Mouse (Mus musculus) neural tube, embryonic 13.5 days (tissue): ENCODE measurements around the gene Gm26897. TPM values are rescaled to one million over a fixed set of nuclear protein-coding genes. Genes with fewer than 3 reads are reported as not detected.

Experiments
- ATAC-seq: fragments of 200-750 bp; cut with Nextera tagmentation; 2 replicates; pipeline ENCODE4 v1.8.0; 2017; ENCODE audit warnings: low read depth, mild to moderate bottlenecking, moderate TSS enrichment, moderate library complexity
- H3K27ac ChIP-seq: fragments of 300-500 bp; sonication (generic); replicated peaks from 2 replicates; pipeline ENCODE4 v1.5.1; 2015; ENCODE audit warnings: moderate library complexity, mild to moderate bottlenecking, inconsistent platforms
- H3K27me3 ChIP-seq: fragments of 300-500 bp; sonication (generic); 2 replicates; pipeline ENCODE4 v1.6.1; 2015; ENCODE audit warnings: mild to moderate bottlenecking, inconsistent platforms
- H3K36me3 ChIP-seq: fragments of 300-500 bp; sonication (generic); 2 replicates; pipeline ENCODE4 v1.6.1; 2015; ENCODE audit warnings: mild to moderate bottlenecking, inconsistent platforms
- H3K4me1 ChIP-seq: fragments of 300-500 bp; sonication (generic); replicated peaks from 2 replicates; pipeline ENCODE4 v1.6.1; 2015; ENCODE audit warnings: inconsistent platforms
- H3K4me2 ChIP-seq: fragments of 300-500 bp; sonication (generic); 2 replicates; pipeline ENCODE4 v1.6.1; 2015; ENCODE audit warnings: inconsistent platforms, mild to moderate bottlenecking, moderate library complexity
- H3K4me3 ChIP-seq: fragments of 300-500 bp; sonication (generic); 2 replicates; pipeline ENCODE4 v1.5.1; 2015; ENCODE audit warnings: mild to moderate bottlenecking, inconsistent platforms
- H3K9ac ChIP-seq: fragments of 300-500 bp; sonication (generic); 2 replicates; pipeline ENCODE4 v1.6.1; 2015; ENCODE audit warnings: moderate library complexity, mild to moderate bottlenecking, inconsistent platforms
- H3K9me3 ChIP-seq: fragments of 300-500 bp; sonication (generic); 2 replicates; pipeline ENCODE4 v1.6.1; 2016; ENCODE audit warnings: inconsistent platforms
- WGBS: fragments of 180-500 bp; shearing (Covaris S2); methylation state at CpG from one replicate; pipeline ENCODE4 v1.1.7; 2015; 5-methylcytosine and 5-hydroxymethylcytosine counted together
- polyA plus RNA-seq: library from polyadenylated mRNA; unstranded; fragments of >200 nt; fragmentation: Nextera tagmentation; extraction: Ambion mirVana; gene quantifications from 2 replicates; pipeline ENCODE4 v1.2.1, GENCODE M21; 2015

Gene Gm26897
- polyA plus RNA-seq: not detected in 2 replicates

DNA sequence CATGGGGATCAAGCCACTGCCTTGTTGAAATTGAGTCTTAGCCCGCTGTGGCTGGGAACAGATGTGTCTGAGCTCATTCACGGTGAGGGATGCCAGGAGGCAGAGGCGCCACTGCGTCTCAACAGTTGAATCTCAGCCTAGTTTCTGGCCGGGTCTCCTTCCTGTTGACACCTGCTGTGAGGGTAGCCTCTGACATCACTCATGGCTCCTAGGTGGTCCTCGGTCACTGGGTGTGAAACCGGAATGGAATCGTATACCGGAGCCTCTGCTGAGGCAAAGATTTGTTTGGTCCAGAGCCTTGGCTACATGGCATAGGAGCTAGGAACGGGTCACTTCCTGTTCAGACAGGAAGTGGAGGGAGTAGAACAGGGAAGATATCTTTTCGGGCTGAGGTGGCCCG lies at the start of gene Gm26897:
Gene Gm26897, plus strand, starts transcription at position 74 of the 400 bp plus-strand sequence.
- H3K36me3 ChIP-seq: no peaks in the 10 kb centered on the region
- no peak within 1 kb of the TSS for H3K4me3 ChIP-seq
- H3K27ac ChIP-seq: no peak within 1 kb of the TSS
- 89% methylated on average over 12 of the region's 12 CpGs for WGBS
- ATAC-seq: no peak
- H3K9ac ChIP-seq: no peak within 1 kb of the TSS
- H3K4me2 ChIP-seq: no peak within 1 kb of the TSS
- H3K9me3 ChIP-seq: no peaks in the 10 kb centered on the region
- peaks cover 3% of the 10 kb centered on the region for H3K27me3 ChIP-seq
- H3K4me1 ChIP-seq: peaks cover 8% of the 10 kb centered on the region

DNA sequence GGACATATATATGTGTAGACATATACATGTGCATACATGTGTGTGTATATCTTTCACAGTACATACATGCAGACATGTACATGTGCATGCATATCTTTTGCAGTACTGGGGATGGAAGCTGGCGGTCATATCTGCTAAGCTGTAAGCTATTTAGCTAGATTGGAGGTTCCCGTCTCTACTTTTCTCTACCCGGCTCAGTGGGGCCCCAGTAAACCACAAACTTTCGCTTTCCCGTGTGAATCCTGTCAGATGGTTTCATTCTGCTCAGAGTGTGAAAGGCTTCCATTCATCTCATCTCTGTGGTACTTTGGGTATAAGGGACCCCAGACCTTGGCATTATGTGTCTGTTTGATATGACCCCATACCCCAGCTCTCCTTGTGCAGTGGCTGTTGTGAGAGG lies 46.4 kb upstream of the Gm26897 start:
- Histone ChIP-seq H3K27me3 (peaks cover 35% of the 10 kb centered on the region; the same call in 1 of the 2 replicates), H3K4me3 (no peak overlapping the region), H3K9ac (no peak overlapping the region), H3K4me2 (no peak overlapping the region), H3K36me3 (no peaks in the 10 kb centered on the region), H3K4me1 (peaks cover 21% of the 10 kb centered on the region), H3K27ac (no peak overlapping the region), H3K9me3 (no peaks in the 10 kb centered on the region)
- no peak for ATAC-seq
- WGBS: 74% methylated on average over 5 of the region's 5 CpGs

DNA sequence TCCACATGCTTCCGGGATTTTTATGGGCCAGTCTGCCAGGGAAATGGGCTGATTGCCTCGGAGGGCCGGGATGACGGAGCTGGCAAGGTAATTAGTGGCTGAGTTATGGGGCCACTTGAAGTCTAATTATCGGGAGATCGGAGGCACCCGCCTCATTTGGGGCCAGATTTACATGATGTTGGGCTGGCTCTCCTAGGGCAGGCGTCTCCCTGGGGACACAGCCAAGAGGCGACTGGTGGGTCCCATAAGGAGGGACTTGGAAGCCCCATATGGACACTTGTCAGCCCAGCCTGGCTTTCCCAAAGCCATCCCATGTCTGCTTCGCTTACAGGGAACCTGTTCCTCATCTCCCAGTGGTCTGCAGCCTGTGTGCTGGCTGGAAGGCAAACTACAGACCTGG lies 45.1 kb upstream of the Gm26897 start:
- H3K4me1 ChIP-seq: peaks cover 32% of the 10 kb centered on the region
- no peak overlapping the region for H3K4me2 ChIP-seq
- H3K9ac ChIP-seq: no peak overlapping the region
- H3K36me3 ChIP-seq: no peaks in the 10 kb centered on the region
- no peak for ATAC-seq
- no peak overlapping the region for H3K27ac ChIP-seq
- peaks cover 28% of the 10 kb centered on the region; the same call in 1 of the 2 replicates for H3K27me3 ChIP-seq
- WGBS: 21% methylated on average over 10 of the region's 10 CpGs
- H3K4me3 ChIP-seq: no peak overlapping the region
- H3K9me3 ChIP-seq: no peaks in the 10 kb centered on the region

DNA sequence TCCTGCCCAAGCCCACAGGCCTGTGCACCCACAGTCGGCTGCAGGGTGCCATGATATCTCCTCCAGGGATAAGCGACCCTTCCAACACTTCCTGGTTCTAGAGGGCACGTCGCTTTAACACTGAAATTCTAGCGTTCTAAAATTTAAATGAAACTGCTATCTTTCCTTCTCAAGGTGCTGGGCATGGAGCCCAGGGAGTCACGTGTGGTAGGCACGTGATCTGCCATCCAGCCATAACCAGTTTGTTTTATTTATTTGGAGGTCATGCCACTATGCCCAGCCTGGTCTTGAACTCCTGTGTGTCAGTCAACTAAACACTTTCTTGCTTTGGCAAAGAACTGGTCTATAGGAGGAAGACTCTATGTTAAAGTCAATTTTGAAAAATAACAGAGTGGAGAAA lies 35.7 kb upstream of the Gm26897 start:
- peaks cover 56% of the 10 kb centered on the region for H3K4me1 ChIP-seq

DNA sequence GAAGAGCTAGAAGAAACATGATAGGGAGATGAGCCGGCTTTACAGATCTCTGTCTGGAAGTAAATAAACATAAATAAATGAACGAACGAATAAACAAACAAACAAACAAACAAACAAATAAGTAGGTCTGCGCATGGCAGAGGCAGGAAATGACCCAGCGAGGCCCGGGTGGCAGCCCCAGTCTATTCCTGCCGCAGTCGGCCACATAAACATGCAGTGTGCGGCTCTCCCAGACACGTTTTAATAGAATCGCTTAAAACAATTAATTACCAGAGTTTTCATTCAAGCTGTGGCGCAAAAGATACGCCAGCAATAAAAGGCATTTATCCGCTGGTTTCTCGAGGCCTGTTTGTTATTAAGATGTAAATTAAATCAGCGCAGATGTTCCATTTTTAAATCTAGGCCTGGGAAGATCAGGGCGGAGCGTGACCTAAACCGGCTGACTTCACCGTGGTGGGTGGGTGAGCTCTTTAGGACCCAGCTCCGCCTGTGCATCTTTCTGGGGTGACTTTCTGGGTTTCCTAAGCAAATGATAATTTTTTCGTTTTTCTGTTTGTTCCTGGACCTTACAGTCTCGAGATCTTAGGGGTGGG lies 33.9 kb upstream of the Gm26897 start:
- H3K27ac ChIP-seq: 0 out of 2 replicates have a peak overlapping the region, but pooled peaks have one; percentile 38
- no peak overlapping the region for H3K4me2 ChIP-seq
- peak; percentile 45; the same call in 1 of the 2 replicates for ATAC-seq
- no peaks in the 10 kb centered on the region for H3K36me3 ChIP-seq
- no peaks in the 10 kb centered on the region for H3K9me3 ChIP-seq
- peaks cover 8% of the 10 kb centered on the region; the same call in 1 of the 2 replicates for H3K27me3 ChIP-seq
- 34% methylated on average over 23 of the region's 23 CpGs for WGBS
- H3K9ac ChIP-seq: no peak overlapping the region
- H3K4me1 ChIP-seq: peaks cover 39% of the 10 kb centered on the region
- H3K4me3 ChIP-seq: no peak overlapping the region

More for the DNA sequence above, 35.7 kb upstream of the Gm26897 start:
- no peaks in the 10 kb centered on the region for H3K36me3 ChIP-seq
- H3K27me3 ChIP-seq: peaks cover 6% of the 10 kb centered on the region; the same call in 1 of the 2 replicates
- ATAC-seq: no peak
- H3K4me3 ChIP-seq: no peak overlapping the region
- no peak overlapping the region for H3K9ac ChIP-seq
- H3K9me3 ChIP-seq: no peaks in the 10 kb centered on the region
- no peak overlapping the region for H3K4me2 ChIP-seq
- WGBS: 85% methylated on average over 7 of the region's 7 CpGs
- no peak overlapping the region for H3K27ac ChIP-seq

DNA sequence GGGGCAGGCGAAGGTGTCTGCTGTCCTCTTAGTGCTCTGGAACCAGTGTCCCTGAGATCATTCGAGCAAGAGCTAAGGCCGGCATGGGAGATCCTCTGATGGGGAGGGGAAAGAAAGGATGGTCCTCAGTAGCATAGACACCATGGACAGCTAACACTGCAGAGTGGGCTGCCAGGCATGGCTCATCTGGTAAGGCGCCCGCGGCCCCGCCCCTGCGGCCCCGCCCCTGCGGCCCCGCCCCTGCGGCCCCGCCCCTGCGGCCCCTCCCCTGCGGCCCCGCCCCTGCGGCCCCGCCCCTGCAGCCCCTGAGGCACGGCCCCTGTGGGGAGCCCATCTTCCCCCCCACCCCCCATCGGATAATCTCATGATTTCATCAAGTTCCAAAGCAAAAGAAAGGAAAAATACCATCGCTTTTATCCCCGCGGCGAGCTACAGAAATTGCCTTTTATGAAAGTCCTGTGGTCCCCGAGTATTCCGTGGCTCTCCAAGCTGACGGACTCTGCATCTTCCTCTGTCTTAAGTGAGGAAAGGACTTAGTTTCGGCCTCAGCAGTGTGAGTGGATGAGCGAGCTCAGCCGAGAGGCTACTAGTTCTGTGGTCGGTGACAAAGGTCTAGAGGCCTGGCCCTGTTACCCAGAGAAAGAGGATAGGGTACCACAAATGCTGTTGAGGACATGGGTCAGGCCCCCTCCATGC lies 31.9 kb upstream of the Gm26897 start:
- WGBS: 6% methylated on average over 19 of the region's 31 CpGs
- Histone ChIP-seq H3K4me3 (peak overlapping the region; percentile 4; the same call in 1 of the 2 replicates), H3K36me3 (no peaks in the 10 kb centered on the region), H3K27me3 (peaks cover 13% of the 10 kb centered on the region; the same call in 1 of the 2 replicates), H3K4me1 (peaks cover 39% of the 10 kb centered on the region), H3K9me3 (no peaks in the 10 kb centered on the region), H3K27ac (no peak overlapping the region), H3K4me2 (peak overlapping the region; percentile 45), H3K9ac (peak overlapping the region; percentile 38; the same call in 1 of the 2 replicates)
- no peak for ATAC-seq

DNA sequence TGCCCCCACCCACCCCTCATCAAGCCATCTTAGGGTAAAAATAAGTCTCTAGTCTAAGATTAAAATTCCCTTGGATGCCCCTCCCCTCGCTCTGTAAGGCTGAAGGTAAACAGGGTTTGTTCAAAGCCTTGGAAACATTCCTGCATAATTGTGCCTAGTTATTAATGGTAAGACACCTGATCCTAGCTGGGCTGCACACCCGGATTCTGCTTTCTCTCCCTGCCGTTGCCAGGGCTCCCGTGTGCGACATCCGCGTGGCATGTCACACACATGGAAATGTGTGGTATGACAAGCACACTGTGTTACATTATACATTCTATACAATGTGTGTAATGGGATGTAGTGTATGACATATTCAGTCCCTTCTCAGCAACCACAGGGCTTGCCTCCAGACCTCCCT lies 30.1 kb upstream of the Gm26897 start:
- WGBS: 68% methylated on average over 7 of the region's 7 CpGs

DNA sequence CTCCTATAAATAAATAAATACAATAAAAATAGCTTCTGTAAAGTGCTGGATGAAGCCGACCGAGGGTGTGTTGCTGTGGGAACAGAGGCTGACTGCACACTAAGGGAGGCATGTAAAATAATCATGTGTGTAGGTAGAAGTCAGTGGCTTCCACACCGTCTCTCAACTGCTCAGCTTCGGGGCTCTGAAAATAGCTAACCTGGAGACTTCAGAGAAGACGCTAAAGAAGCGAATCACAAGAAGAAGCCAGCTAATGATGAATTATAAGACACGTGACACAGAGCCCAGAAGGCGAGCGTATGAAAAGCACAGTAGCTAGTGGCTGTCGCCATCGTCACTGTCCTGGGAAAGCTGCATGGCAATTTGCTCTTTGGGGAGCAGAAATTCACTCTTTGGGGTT lies 29.4 kb upstream of the Gm26897 start:
- Histone ChIP-seq H3K9ac (no peak overlapping the region), H3K4me3 (no peak overlapping the region), H3K36me3 (no peaks in the 10 kb centered on the region), H3K27me3 (peaks cover 31% of the 10 kb centered on the region), H3K4me1 (peaks cover 36% of the 10 kb centered on the region), H3K9me3 (no peaks in the 10 kb centered on the region), H3K27ac (no peak overlapping the region), H3K4me2 (no peak overlapping the region)
- WGBS: 68% methylated on average over 11 of the region's 11 CpGs
- no peak for ATAC-seq

More for the DNA sequence above, 30.1 kb upstream of the Gm26897 start:
- Histone ChIP-seq H3K4me2 (no peak overlapping the region), H3K36me3 (no peaks in the 10 kb centered on the region), H3K4me3 (no peak overlapping the region), H3K4me1 (peaks cover 37% of the 10 kb centered on the region), H3K9me3 (no peaks in the 10 kb centered on the region), H3K27ac (no peak overlapping the region), H3K27me3 (peaks cover 31% of the 10 kb centered on the region), H3K9ac (no peak overlapping the region)
- no peak for ATAC-seq

DNA sequence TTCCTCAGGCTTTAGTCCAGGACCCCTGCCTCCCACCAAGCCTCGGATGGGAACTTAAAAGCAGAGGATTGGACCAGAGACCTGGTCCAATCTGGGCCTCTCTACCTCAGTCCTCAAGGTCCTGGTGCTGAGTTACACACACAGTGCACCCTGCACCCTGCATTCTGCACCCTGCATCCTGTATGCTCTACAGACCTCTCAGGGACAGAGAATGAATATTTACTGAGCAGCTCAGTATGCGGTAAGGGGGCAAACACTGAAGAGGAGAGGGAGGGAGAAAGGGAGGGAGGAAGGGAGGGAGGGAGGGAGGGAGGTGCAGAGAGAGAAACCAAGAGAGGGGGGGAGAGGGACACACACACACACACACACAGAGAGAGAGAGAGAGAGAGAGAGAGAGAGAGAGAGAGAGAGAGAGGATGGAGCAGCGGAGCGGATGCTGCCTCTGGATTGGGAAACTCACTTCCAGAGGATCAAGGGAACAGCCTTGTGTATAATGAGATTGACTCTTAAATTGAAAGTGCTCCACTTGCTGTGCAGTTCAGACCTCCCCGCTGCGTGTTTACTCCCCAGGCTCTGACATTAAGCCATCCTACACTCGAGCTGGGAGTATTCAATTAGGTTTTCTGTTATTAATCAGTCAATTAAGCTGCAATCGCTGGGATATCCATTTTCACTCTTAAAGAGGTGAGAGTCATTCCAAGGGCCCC lies 24.4 kb upstream of the Gm26897 start:
- Histone ChIP-seq H3K4me2 (no peak overlapping the region), H3K36me3 (no peaks in the 10 kb centered on the region), H3K27ac (peak overlapping the region; percentile 54), H3K4me3 (no peak overlapping the region), H3K27me3 (peaks cover 29% of the 10 kb centered on the region), H3K9me3 (peaks cover 13% of the 10 kb centered on the region), H3K9ac (no peak overlapping the region), H3K4me1 (peaks cover 13% of the 10 kb centered on the region)
- ATAC-seq: peak; percentile 69
- WGBS: 28% methylated on average over 8 of the region's 8 CpGs

DNA sequence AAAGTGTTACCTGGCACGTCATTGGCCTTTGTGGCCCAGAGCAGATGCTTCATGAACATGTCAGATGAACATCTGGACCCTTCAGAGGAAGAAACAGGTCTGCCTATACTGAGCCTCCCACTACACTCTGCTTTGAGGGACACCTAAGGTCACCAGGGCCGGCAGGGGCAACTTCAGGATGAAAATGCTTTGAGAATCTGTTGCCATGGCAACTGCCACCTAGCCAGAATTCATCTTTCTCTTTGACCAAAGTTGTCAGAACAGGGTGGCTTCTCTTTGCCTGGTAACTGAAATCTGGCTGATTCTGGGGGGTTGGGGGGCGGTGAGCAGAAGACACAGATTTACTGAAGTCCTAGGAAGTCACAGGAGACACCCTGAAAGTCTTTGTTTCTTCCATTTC lies 14.7 kb upstream of the Gm26897 start:
- Histone ChIP-seq H3K4me3 (no peak overlapping the region), H3K36me3 (no peaks in the 10 kb centered on the region), H3K9ac (no peak overlapping the region), H3K4me2 (no peak overlapping the region), H3K27ac (no peak overlapping the region), H3K9me3 (no peaks in the 10 kb centered on the region), H3K4me1 (peaks cover 6% of the 10 kb centered on the region), H3K27me3 (peaks cover 32% of the 10 kb centered on the region)
- 54% methylated on average over 3 of the region's 3 CpGs for WGBS
- no peak for ATAC-seq

DNA sequence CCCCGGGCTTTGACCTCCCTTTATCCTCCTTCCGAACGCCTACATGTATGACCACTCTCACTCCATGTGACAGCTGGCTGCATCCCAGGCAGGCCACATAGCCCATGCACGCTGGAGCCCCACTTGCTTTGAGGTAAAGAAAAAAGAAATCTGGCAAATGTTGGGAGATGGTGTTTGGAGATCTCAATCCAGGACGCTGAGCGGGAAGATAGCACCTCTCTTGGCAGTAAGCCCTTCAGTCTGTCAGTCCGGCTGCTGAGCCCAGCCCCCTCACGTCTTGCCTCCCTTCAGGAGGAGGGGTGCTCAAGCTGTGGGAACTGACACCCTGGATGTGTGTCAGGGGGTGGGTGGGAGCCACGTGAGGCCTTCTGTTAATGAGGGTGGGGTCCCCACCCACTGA lies 13.0 kb upstream of the Gm26897 start:
- Histone ChIP-seq H3K9me3 (no peaks in the 10 kb centered on the region), H3K4me1 (peaks cover 23% of the 10 kb centered on the region), H3K27ac (no peak overlapping the region), H3K27me3 (peaks cover 28% of the 10 kb centered on the region), H3K36me3 (no peaks in the 10 kb centered on the region), H3K4me3 (no peak overlapping the region), H3K9ac (no peak overlapping the region), H3K4me2 (no peak overlapping the region)
- 78% methylated on average over 9 of the region's 9 CpGs for WGBS
- ATAC-seq: no peak

DNA sequence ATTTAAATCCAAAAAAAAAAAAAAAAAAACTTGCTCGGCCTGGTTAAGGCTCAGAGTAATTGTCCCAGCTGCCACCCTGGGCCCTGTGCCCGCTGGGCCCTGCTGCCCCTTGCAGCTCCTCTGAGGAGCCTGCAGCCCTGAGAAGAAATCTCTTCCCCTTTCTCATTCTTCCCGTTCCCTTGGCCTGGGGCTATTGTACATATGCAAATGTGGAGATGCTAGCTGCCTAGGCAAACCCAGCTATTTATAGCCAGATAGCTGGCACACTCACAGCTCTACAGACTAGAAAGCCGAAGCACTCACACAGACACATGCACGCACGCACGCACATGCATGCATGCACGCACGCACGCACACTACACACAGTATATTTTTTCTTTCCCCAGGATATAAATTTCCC lies 9.0 kb upstream of the Gm26897 start:
- H3K9me3 ChIP-seq: no peaks in the 10 kb centered on the region
- peak overlapping the region; percentile 39 for H3K4me2 ChIP-seq
- H3K27me3 ChIP-seq: peaks cover 18% of the 10 kb centered on the region; the same call in 1 of the 2 replicates
- peak overlapping the region; percentile 85 for H3K27ac ChIP-seq
- H3K9ac ChIP-seq: peak overlapping the region; percentile 38; the same call in 1 of the 2 replicates
- peak; percentile 86 for ATAC-seq
- H3K4me3 ChIP-seq: no peak overlapping the region
- 18% methylated on average over 10 of the region's 10 CpGs for WGBS
- H3K36me3 ChIP-seq: no peaks in the 10 kb centered on the region
- H3K4me1 ChIP-seq: peaks cover 27% of the 10 kb centered on the region
